Mouse (Mus musculus) embryonic facial prominence, embryonic 14.5 days (tissue): ENCODE measurements at regions not wholly inside any gene's neighbourhood (a gene's known extent, or its start where the extent isn't known, plus 50 kb on each side); places are given as distances from the start of the nearest gene placed in this dataset.

ENCODE experiments used
- ATAC-seq: fragments of 200-750 bp; cut with Nextera tagmentation; 2 replicates; pipeline ENCODE4 v1.8.0; 2017; ENCODE audit warnings: low read depth, moderate number of reproducible peaks, moderate TSS enrichment
- DNase-seq: peaks from one replicate; pipeline ENCODE4 v3.0.0-alpha.2; 2015; ENCODE audit warnings: low spot score
- H3K27ac ChIP-seq: fragments of 300-500 bp; sonication (generic); replicated peaks from 2 replicates; pipeline ENCODE4 v1.5.1; 2014; ENCODE audit warnings: low read depth, mild to moderate bottlenecking, low read length, moderate library complexity
- H3K27me3 ChIP-seq: fragments of 300-500 bp; sonication (generic); replicated peaks from 2 replicates; pipeline ENCODE4 v1.6.1; 2014; ENCODE audit warnings: low read length; ENCODE audit not compliant: control insufficient read depth, insufficient read depth
- H3K36me3 ChIP-seq: fragments of 300-500 bp; sonication (generic); 2 replicates; pipeline ENCODE4 v1.6.1; 2014; ENCODE audit warnings: low read length, mixed read lengths; ENCODE audit not compliant: control insufficient read depth, insufficient read depth
- H3K4me1 ChIP-seq: fragments of 300-500 bp; sonication (generic); 2 replicates; pipeline ENCODE4 v1.6.1; 2014; ENCODE audit warnings: antibody characterized with exemption, low read length; ENCODE audit not compliant: control insufficient read depth, insufficient read depth
- H3K4me2 ChIP-seq: fragments of 300-500 bp; sonication (generic); 2 replicates; pipeline ENCODE4 v1.6.1; 2014; ENCODE audit warnings: low read depth, mild to moderate bottlenecking, low read length, moderate library complexity, mixed read lengths
- H3K4me3 ChIP-seq: fragments of 300-500 bp; sonication (generic); 2 replicates; pipeline ENCODE4 v1.5.1; 2014; ENCODE audit warnings: low read depth, mild to moderate bottlenecking, low read length
- H3K9ac ChIP-seq: fragments of 300-500 bp; sonication (generic); 2 replicates; pipeline ENCODE4 v1.6.1; 2014; ENCODE audit warnings: low read depth, mild to moderate bottlenecking, low read length, moderate library complexity, mixed read lengths
- H3K9me3 ChIP-seq: fragments of 300-500 bp; sonication (generic); 2 replicates; pipeline ENCODE4 v1.6.1; 2016; ENCODE audit warnings: low read length; ENCODE audit not compliant: control insufficient read depth
- WGBS: fragments of 180-500 bp; shearing (Covaris S2); extraction: QIAGEN DNeasy Blood & Tissue Kit; methylation state at CpG from one replicate; pipeline ENCODE4 v1.1.7; 2014; 5-methylcytosine and 5-hydroxymethylcytosine counted together

DNA sequence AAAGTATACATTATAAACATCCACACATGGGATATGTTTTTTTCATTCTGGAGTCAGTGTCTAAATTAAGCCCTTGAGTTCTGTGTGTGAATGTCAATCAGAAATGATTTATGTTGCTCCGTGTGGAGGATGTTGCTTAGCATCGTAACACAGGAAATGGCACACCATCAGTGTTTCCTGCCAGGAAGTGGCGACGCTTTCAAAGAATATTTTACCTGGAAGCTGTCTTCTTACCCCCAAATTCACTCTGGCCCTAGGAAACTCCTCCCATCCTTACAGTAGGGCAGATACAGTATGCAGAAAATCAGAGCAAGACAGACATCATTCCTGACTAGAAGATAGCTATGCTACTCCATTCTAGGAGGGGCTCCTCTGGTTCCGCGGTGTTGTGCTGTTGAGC is 145.1 kb upstream of the L3mbtl3 start:
- no peaks in the 10 kb centered on the region for H3K27me3 ChIP-seq
- no peaks in the 10 kb centered on the region for H3K9me3 ChIP-seq
- H3K36me3 ChIP-seq = no peaks in the 10 kb centered on the region
- WGBS = 70% methylated on average over 6 of the region's 6 CpGs
- no peak overlapping the region for H3K4me3 ChIP-seq
- DNase-seq (no peak), ATAC-seq (no peak)
- H3K9ac ChIP-seq = no peak overlapping the region
- H3K4me2 ChIP-seq = no peak overlapping the region
- no peak overlapping the region for H3K27ac ChIP-seq
- H3K4me1 ChIP-seq = no peaks in the 10 kb centered on the region

GRCm38 (mm10) chr10:26525848-26526546 is 150.2 kb upstream of the L3mbtl3 start:
- no peak overlapping the region for H3K4me2 ChIP-seq
- no peak for DNase-seq
- no peaks in the 10 kb centered on the region for H3K4me1 ChIP-seq
- no peak overlapping the region for H3K27ac ChIP-seq
- H3K27me3 ChIP-seq = no peaks in the 10 kb centered on the region
- H3K9me3 ChIP-seq = no peaks in the 10 kb centered on the region
- H3K9ac ChIP-seq = no peak overlapping the region
- H3K4me3 ChIP-seq = no peak overlapping the region
- 61% methylated on average over 4 of the region's 4 CpGs for WGBS
- H3K36me3 ChIP-seq = no peaks in the 10 kb centered on the region
- no peak for ATAC-seq

DNA sequence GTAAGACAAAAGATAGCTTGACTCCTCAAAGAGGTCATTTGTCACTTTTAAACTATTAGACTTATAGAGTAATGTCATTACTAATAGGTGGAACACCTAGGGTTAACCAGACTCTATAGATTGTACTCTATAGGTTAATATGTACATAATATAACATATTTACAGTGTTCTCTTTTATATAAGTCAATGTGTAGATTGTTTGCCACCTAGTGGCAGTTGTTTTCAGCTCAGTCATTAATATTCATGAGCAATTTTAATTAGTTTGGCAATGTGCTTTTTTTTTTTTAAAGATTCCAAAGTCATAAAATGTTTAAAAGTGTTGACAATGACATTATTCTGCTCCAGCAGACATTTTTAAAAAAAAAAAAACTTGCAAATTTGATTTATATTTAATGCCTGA is 164.4 kb upstream of the L3mbtl3 start:
- no peaks in the 10 kb centered on the region for H3K36me3 ChIP-seq
- H3K4me2 ChIP-seq = no peak overlapping the region
- ATAC-seq (no peak), DNase-seq (peak; percentile 28)
- H3K27ac ChIP-seq = no peak overlapping the region
- H3K4me3 ChIP-seq = no peak overlapping the region
- H3K4me1 ChIP-seq = no peaks in the 10 kb centered on the region
- H3K9ac ChIP-seq = no peak overlapping the region
- no peaks in the 10 kb centered on the region for H3K9me3 ChIP-seq
- no peaks in the 10 kb centered on the region for H3K27me3 ChIP-seq

- no peaks in the 10 kb centered on the region for H3K36me3 ChIP-seq
- no peaks in the 10 kb centered on the region for H3K27me3 ChIP-seq
- no peak for DNase-seq
- no peak overlapping the region for H3K27ac ChIP-seq
- WGBS = 88% methylated on average over 1 of the region's 1 CpGs
- H3K9me3 ChIP-seq = no peaks in the 10 kb centered on the region
- ATAC-seq = no peak
- no peak overlapping the region for H3K4me3 ChIP-seq
- H3K9ac ChIP-seq = no peak overlapping the region
- no peaks in the 10 kb centered on the region for H3K4me1 ChIP-seq
- no peak overlapping the region for H3K4me2 ChIP-seq
Measured at GRCm38 (mm10) chr10:26544061-26544460, 168.3 kb upstream of the L3mbtl3 start.

- H3K4me3 ChIP-seq = no peak overlapping the region
- H3K9me3 ChIP-seq = no peaks in the 10 kb centered on the region
- no peak overlapping the region for H3K27ac ChIP-seq
- no peak for ATAC-seq
- no peak for DNase-seq
- H3K4me1 ChIP-seq = no peaks in the 10 kb centered on the region
- no peaks in the 10 kb centered on the region for H3K27me3 ChIP-seq
- no peak overlapping the region for H3K9ac ChIP-seq
- H3K4me2 ChIP-seq = no peak overlapping the region
- no peaks in the 10 kb centered on the region for H3K36me3 ChIP-seq
- 82% methylated on average over 1 of the region's 1 CpGs for WGBS
Measured at GRCm38 (mm10) chr10:26544796-26545195, 169.0 kb upstream of the L3mbtl3 start.

DNA sequence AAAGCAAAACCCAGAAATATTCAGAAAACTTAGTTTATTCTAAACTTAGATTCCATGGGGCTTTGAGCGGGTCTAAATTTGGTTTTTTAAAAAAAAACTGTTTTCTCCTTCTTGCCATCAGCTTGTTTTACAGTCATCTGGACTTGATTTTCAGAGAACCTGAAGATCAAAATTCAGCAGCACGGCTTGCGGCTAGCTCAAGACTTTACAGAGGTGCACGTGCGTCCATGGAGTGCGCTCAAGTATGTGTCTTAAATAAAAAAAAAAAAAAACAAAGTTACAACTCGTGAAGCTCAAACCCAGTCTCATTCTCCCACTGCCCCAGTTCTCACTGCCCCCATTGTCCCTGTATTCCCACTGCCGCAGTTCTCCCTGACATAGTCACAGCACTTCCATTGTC is 180.5 kb upstream of the L3mbtl3 start:
- H3K4me3 ChIP-seq = no peak overlapping the region
- H3K4me2 ChIP-seq = no peak overlapping the region
- peak overlapping the region; percentile 52; the same call in 1 of the 2 replicates for H3K27ac ChIP-seq
- 41% methylated on average over 8 of the region's 8 CpGs for WGBS
- H3K27me3 ChIP-seq = no peaks in the 10 kb centered on the region
- H3K9ac ChIP-seq = no peak overlapping the region
- DNase-seq = peak; percentile 85
- peaks cover 5% of the 10 kb centered on the region; the same call in 1 of the 2 replicates for H3K4me1 ChIP-seq
- H3K36me3 ChIP-seq = no peaks in the 10 kb centered on the region
- H3K9me3 ChIP-seq = no peaks in the 10 kb centered on the region
- peak; percentile 44; the same call in 1 of the 2 replicates for ATAC-seq

DNA sequence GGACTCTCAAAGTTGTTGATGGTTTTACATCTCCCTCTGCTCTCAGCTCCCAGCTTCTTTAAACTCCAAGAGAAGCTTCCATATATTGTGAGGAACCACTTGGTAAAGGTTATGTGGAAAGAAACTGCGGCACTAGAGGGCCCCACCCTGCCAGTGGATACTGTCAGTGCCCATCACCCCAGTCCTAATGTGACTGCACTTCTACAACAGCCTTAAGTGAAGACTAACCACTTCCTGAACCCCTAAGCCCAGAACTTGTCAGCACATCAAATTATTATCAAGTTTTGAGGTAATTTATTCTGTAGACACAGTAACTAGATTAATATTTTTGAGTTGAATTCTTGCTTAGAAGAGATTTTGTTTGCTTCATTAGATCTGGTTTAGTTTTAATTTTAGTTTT is 182.3 kb upstream of the L3mbtl3 start:
- no peak overlapping the region for H3K9ac ChIP-seq
- DNase-seq = no peak

DNA sequence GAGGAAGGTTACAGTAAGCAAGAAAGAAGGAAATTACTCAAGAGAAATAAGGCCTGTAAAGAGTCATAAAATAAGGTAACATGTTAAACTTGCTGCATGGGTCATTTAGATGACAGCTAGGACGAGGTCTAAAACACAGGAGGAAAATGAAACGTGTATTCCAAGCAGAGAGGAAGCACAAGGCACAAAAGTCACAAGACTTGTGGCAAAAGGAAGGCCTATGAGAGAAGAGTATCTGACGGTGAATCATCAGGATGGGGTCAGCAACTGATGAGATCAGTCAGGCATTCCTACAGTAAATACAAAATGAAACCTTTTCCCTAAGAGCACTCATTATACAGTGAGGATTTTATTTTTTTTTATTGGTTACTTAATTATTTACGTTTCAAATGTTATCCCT is 183.6 kb upstream of the L3mbtl3 start:
- DNase-seq (no peak), ATAC-seq (no peak)
- 78% methylated on average over 4 of the region's 4 CpGs for WGBS
- no peaks in the 10 kb centered on the region for H3K9me3 ChIP-seq
- H3K4me1 ChIP-seq = peaks cover 8% of the 10 kb centered on the region; the same call in 1 of the 2 replicates
- no peak overlapping the region for H3K9ac ChIP-seq
- H3K27me3 ChIP-seq = no peaks in the 10 kb centered on the region
- no peak overlapping the region for H3K27ac ChIP-seq
- no peak overlapping the region for H3K4me2 ChIP-seq
- no peaks in the 10 kb centered on the region for H3K36me3 ChIP-seq
- no peak overlapping the region for H3K4me3 ChIP-seq

More for the DNA sequence above, 182.3 kb upstream of the L3mbtl3 start:
- Histone ChIP-seq H3K9me3 (no peaks in the 10 kb centered on the region), H3K4me1 (peaks cover 5% of the 10 kb centered on the region; the same call in 1 of the 2 replicates), H3K27me3 (no peaks in the 10 kb centered on the region), H3K36me3 (no peaks in the 10 kb centered on the region), H3K4me3 (no peak overlapping the region), H3K27ac (no peak overlapping the region), H3K4me2 (no peak overlapping the region)
- 61% methylated on average over 1 of the region's 1 CpGs for WGBS
- ATAC-seq = no peak

DNA sequence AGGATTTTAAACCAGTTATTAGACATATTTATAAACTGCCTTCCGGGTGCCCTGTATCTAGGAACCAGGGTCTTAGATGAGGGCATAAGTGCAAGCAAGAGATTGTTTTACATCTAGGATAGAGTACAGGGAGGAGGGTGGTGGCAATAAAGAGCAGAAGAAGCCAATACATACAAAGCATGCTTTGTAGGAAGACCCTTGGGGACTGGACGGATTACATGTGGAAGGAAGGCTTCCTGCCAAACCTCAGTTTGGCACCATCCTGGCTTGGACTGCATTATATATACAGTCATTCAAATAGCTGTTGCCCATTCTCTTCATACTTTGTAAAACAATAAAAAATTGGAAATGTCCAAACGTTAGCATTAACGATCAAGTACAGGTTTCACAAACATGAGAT is 184.7 kb upstream of the L3mbtl3 start:
- 58% methylated on average over 4 of the region's 4 CpGs for WGBS
- H3K27ac ChIP-seq = no peak overlapping the region
- ATAC-seq (peak; percentile 22; the same call in 1 of the 2 replicates), DNase-seq (peak; percentile 71)
- no peak overlapping the region for H3K4me3 ChIP-seq
- H3K4me1 ChIP-seq = peaks cover 8% of the 10 kb centered on the region; the same call in 1 of the 2 replicates
- H3K27me3 ChIP-seq = no peaks in the 10 kb centered on the region
- H3K36me3 ChIP-seq = no peaks in the 10 kb centered on the region
- no peak overlapping the region for H3K4me2 ChIP-seq
- no peak overlapping the region for H3K9ac ChIP-seq
- no peaks in the 10 kb centered on the region for H3K9me3 ChIP-seq
